Mouse (Mus musculus): ENCODE data around the gene Ank2. TPM values are rescaled to one million over a fixed set of nuclear protein-coding genes. Genes with fewer than 3 reads are reported as not detected.

Gene Ank2
- polyA plus RNA-seq, 1 experiment, result 5.7 TPM

GRCm38 (mm10) chr3:126952698-126953097, 546.5 kb downstream of the Ank2 start:
- TF ChIP-seq CTCF (conservative IDR thresholded peaks at IDR 0.05; ENCODE audit: insufficient read depth, insufficient read length, low read depth, low read length) (no peak), POLR2A (IDR thresholded peaks at IDR 0.05; ENCODE audit: low read depth, low read length) (no peak)
- H3K27ac ChIP-seq (ENCODE audit: insufficient read depth, low read depth, low read length), result no peak overlapping the region
- no peaks in the 10 kb centered on the region for H3K36me3 ChIP-seq (ENCODE audit: control insufficient read depth, insufficient read depth, low read length)
- DNase-seq, result no peak
- WGBS, result 55% methylated on average over 1 of the region's 1 CpGs
- no peaks in the 10 kb centered on the region for H3K4me1 ChIP-seq (ENCODE audit: control insufficient read depth, insufficient read depth, low read length)
- H3K4me3 ChIP-seq (ENCODE audit: insufficient read depth, low read depth, low read length), result no peak overlapping the region
- no peaks in the 10 kb centered on the region for H3K27me3 ChIP-seq (replicated peaks; ENCODE audit: control insufficient read depth, insufficient read depth, low read length)

GRCm38 (mm10) chr3:126946591-126946990, 552.6 kb downstream of the Ank2 start:
- DNase-seq, result no peak
- TF ChIP-seq CTCF (conservative IDR thresholded peaks at IDR 0.05; ENCODE audit: insufficient read depth, insufficient read length, low read depth, low read length), result no peak
- TF ChIP-seq POLR2A (IDR thresholded peaks at IDR 0.05; ENCODE audit: low read depth, low read length), result no peak
- Histone ChIP-seq H3K4me3 (ENCODE audit: insufficient read depth, low read depth, low read length) (no peak overlapping the region), H3K36me3 (ENCODE audit: control insufficient read depth, insufficient read depth, low read length) (no peaks in the 10 kb centered on the region), H3K27me3 (replicated peaks; ENCODE audit: control insufficient read depth, insufficient read depth, low read length) (no peaks in the 10 kb centered on the region), H3K4me1 (ENCODE audit: control insufficient read depth, insufficient read depth, low read length) (no peaks in the 10 kb centered on the region), H3K27ac (ENCODE audit: insufficient read depth, low read depth, low read length) (no peak overlapping the region)
- WGBS, result 95% methylated on average over 10 of the region's 10 CpGs

- 60% methylated on average over 4 of the region's 4 CpGs for WGBS
- no peak for DNase-seq
- Histone ChIP-seq H3K36me3 (ENCODE audit: control insufficient read depth, insufficient read depth, low read length) (no peaks in the 10 kb centered on the region), H3K4me3 (ENCODE audit: insufficient read depth, low read depth, low read length) (no peak overlapping the region), H3K4me1 (ENCODE audit: control insufficient read depth, insufficient read depth, low read length) (no peaks in the 10 kb centered on the region), H3K27ac (ENCODE audit: insufficient read depth, low read depth, low read length) (no peak overlapping the region), H3K27me3 (replicated peaks; ENCODE audit: control insufficient read depth, insufficient read depth, low read length) (no peaks in the 10 kb centered on the region)
- TF ChIP-seq CTCF (conservative IDR thresholded peaks at IDR 0.05; ENCODE audit: insufficient read depth, insufficient read length, low read depth, low read length) (no peak), POLR2A (IDR thresholded peaks at IDR 0.05; ENCODE audit: low read depth, low read length) (no peak)
Observed at GRCm38 (mm10) chr3:126944838-126945237, 554.3 kb downstream of the Ank2 start.

- H3K4me1 ChIP-seq (ENCODE audit: control insufficient read depth, insufficient read depth, low read length), result no peaks in the 10 kb centered on the region
- DNase-seq, result no peak
- TF ChIP-seq POLR2A (IDR thresholded peaks at IDR 0.05; ENCODE audit: low read depth, low read length) (no peak), CTCF (conservative IDR thresholded peaks at IDR 0.05; ENCODE audit: insufficient read depth, insufficient read length, low read depth, low read length) (no peak)
- no peaks in the 10 kb centered on the region for H3K36me3 ChIP-seq (ENCODE audit: control insufficient read depth, insufficient read depth, low read length)
- 74% methylated on average over 11 of the region's 11 CpGs for WGBS
- H3K27ac ChIP-seq (ENCODE audit: insufficient read depth, low read depth, low read length), result no peak overlapping the region
- H3K27me3 ChIP-seq (replicated peaks; ENCODE audit: control insufficient read depth, insufficient read depth, low read length), result no peaks in the 10 kb centered on the region
- H3K4me3 ChIP-seq (ENCODE audit: insufficient read depth, low read depth, low read length), result no peak overlapping the region
Observed at GRCm38 (mm10) chr3:126944081-126944480, 555.1 kb downstream of the Ank2 start.

- no peaks in the 10 kb centered on the region for H3K27me3 ChIP-seq (replicated peaks; ENCODE audit: control insufficient read depth, insufficient read depth, low read length)
- TF ChIP-seq CTCF (conservative IDR thresholded peaks at IDR 0.05; ENCODE audit: insufficient read depth, insufficient read length, low read depth, low read length) (no peak), POLR2A (IDR thresholded peaks at IDR 0.05; ENCODE audit: low read depth, low read length) (no peak)
- no peak overlapping the region for H3K4me3 ChIP-seq (ENCODE audit: insufficient read depth, low read depth, low read length)
- no peaks in the 10 kb centered on the region for H3K4me1 ChIP-seq (ENCODE audit: control insufficient read depth, insufficient read depth, low read length)
- no peak for DNase-seq
- no peaks in the 10 kb centered on the region for H3K36me3 ChIP-seq (ENCODE audit: control insufficient read depth, insufficient read depth, low read length)
- H3K27ac ChIP-seq (ENCODE audit: insufficient read depth, low read depth, low read length), result no peak overlapping the region
- 87% methylated on average over 5 of the region's 5 CpGs for WGBS
Observed at GRCm38 (mm10) chr3:126940452-126940851, 558.7 kb downstream of the Ank2 start.

- no peak overlapping the region for H3K4me3 ChIP-seq (ENCODE audit: insufficient read depth, low read depth, low read length)
- 68% methylated on average over 4 of the region's 4 CpGs for WGBS
- no peak overlapping the region for H3K27ac ChIP-seq (ENCODE audit: insufficient read depth, low read depth, low read length)
- no peak for DNase-seq
- H3K27me3 ChIP-seq (replicated peaks; ENCODE audit: control insufficient read depth, insufficient read depth, low read length), result no peaks in the 10 kb centered on the region
- no peaks in the 10 kb centered on the region for H3K4me1 ChIP-seq (ENCODE audit: control insufficient read depth, insufficient read depth, low read length)
- TF ChIP-seq POLR2A (IDR thresholded peaks at IDR 0.05; ENCODE audit: low read depth, low read length) (no peak), CTCF (conservative IDR thresholded peaks at IDR 0.05; ENCODE audit: insufficient read depth, insufficient read length, low read depth, low read length) (peak; percentile 49)
- no peaks in the 10 kb centered on the region for H3K36me3 ChIP-seq (ENCODE audit: control insufficient read depth, insufficient read depth, low read length)
Observed at GRCm38 (mm10) chr3:126931884-126932506, 567.2 kb downstream of the Ank2 start.

GRCm38 (mm10) chr3:126923575-126924382, 575.4 kb downstream of the Ank2 start:
- TF ChIP-seq POLR2A (IDR thresholded peaks at IDR 0.05; ENCODE audit: low read depth, low read length), result no peak
- TF ChIP-seq CTCF (conservative IDR thresholded peaks at IDR 0.05; ENCODE audit: insufficient read depth, insufficient read length, low read depth, low read length), result no peak
- Histone ChIP-seq H3K4me1 (ENCODE audit: control insufficient read depth, insufficient read depth, low read length) (no peaks in the 10 kb centered on the region), H3K4me3 (ENCODE audit: insufficient read depth, low read depth, low read length) (no peak overlapping the region), H3K27ac (ENCODE audit: insufficient read depth, low read depth, low read length) (no peak overlapping the region), H3K27me3 (replicated peaks; ENCODE audit: control insufficient read depth, insufficient read depth, low read length) (no peaks in the 10 kb centered on the region), H3K36me3 (ENCODE audit: control insufficient read depth, insufficient read depth, low read length) (no peaks in the 10 kb centered on the region)
- 41% methylated on average over 12 of the region's 12 CpGs for WGBS
- DNase-seq, result no peak

Data from kidney, adult 2 months (tissue).